Mouse (Mus musculus) embryonic facial prominence, embryonic 11.5 days (tissue): ENCODE data around the gene Acsm4. TPM values are rescaled to one million over a fixed set of nuclear protein-coding genes. Genes with fewer than 3 reads are reported as not detected.
A peak's percentile ranks its signal among the peaks of the same experiment; 100 is the strongest.
"Not testable (repeated sequence)": the region's sequence is repeated elsewhere in the genome, so short reads cannot be mapped to it uniquely, and the experiment has no call there.

Source experiments
- ATAC-seq: fragments of 200-750 bp; cut with Nextera tagmentation; replicated peaks from 2 replicates; pipeline ENCODE4 v1.8.0; 2017; ENCODE audit warnings: low read depth; ENCODE audit not compliant: insufficient number of reproducible peaks, low FRiP score, low TSS enrichment
- DNase-seq: peaks from one replicate; pipeline ENCODE4 v3.0.0-alpha.2; 2015; ENCODE audit warnings: low spot score
- H3K27ac ChIP-seq: fragments of 300-500 bp; sonication (generic); replicated peaks from 2 replicates; pipeline ENCODE4 v1.5.1; 2014; ENCODE audit warnings: mild to moderate bottlenecking, low read depth, low read length, control low read depth
- H3K27me3 ChIP-seq: fragments of 300-500 bp; sonication (generic); 2 replicates; pipeline ENCODE4 v1.6.1; 2014; ENCODE audit warnings: mild to moderate bottlenecking, low read length, moderate library complexity, mixed read lengths; ENCODE audit not compliant: control insufficient read depth, insufficient read depth
- H3K36me3 ChIP-seq: fragments of 300-500 bp; sonication (generic); replicated peaks from 2 replicates; pipeline ENCODE4 v1.6.1; 2014; ENCODE audit warnings: low read depth, mild to moderate bottlenecking, low read length, moderate library complexity, mixed read lengths; ENCODE audit not compliant: control insufficient read depth, insufficient read depth
- H3K4me1 ChIP-seq: fragments of 300-500 bp; sonication (generic); 2 replicates; pipeline ENCODE4 v1.6.1; 2014; ENCODE audit warnings: low read length, mixed read lengths; ENCODE audit not compliant: control insufficient read depth, insufficient read depth
- H3K4me2 ChIP-seq: fragments of 300-500 bp; sonication (generic); 2 replicates; pipeline ENCODE4 v1.6.1; 2014; ENCODE audit warnings: low read depth, mild to moderate bottlenecking, control low read depth, low read length, moderate library complexity
- H3K4me3 ChIP-seq: fragments of 300-500 bp; sonication (generic); 2 replicates; pipeline ENCODE4 v1.5.1; 2014; ENCODE audit warnings: low read depth, low read length, control low read depth
- H3K9ac ChIP-seq: fragments of 300-500 bp; sonication (generic); replicated peaks from 2 replicates; pipeline ENCODE4 v1.6.1; 2014; ENCODE audit warnings: mild to moderate bottlenecking, control low read depth, low read length
- H3K9me3 ChIP-seq: fragments of 300-500 bp; sonication (generic); replicated peaks from 2 replicates; pipeline ENCODE4 v1.6.1; 2016; ENCODE audit warnings: mild to moderate bottlenecking, low read length, inconsistent platforms, mixed read lengths; ENCODE audit not compliant: control insufficient read depth
- WGBS: fragments of 180-500 bp; shearing (Covaris S2); extraction: QIAGEN DNeasy Blood & Tissue Kit; methylation state at CpG from one replicate; pipeline ENCODE4 v1.1.7; 2014; 5-methylcytosine and 5-hydroxymethylcytosine counted together
- polyA plus RNA-seq: library from polyadenylated mRNA; unstranded; fragments of >200 nt; fragmentation: Nextera tagmentation; extraction: Ambion mirVana; gene quantifications from 2 replicates; pipeline ENCODE4 v1.2.1, GENCODE M21; 2014

The Acsm4 gene
- polyA plus RNA-seq, 1 experiment from 2014 or later = 4.0 TPM

- Histone ChIP-seq H3K9ac (no peak overlapping the region), H3K4me2 (no peak overlapping the region), H3K27ac (no peak overlapping the region), H3K27me3 (no peaks in the 10 kb centered on the region), H3K4me3 (no peak overlapping the region), H3K4me1 (no peaks in the 10 kb centered on the region), H3K9me3 (no peaks in the 10 kb centered on the region), H3K36me3 (no peaks in the 10 kb centered on the region)
- DNase-seq (no peak), ATAC-seq (no peak)
- 81% methylated on average over 4 of the region's 4 CpGs for WGBS
Measured at GRCm38 (mm10) chr7:119692302-119692701, 2.5 kb downstream of the Acsm4 start.

DNA sequence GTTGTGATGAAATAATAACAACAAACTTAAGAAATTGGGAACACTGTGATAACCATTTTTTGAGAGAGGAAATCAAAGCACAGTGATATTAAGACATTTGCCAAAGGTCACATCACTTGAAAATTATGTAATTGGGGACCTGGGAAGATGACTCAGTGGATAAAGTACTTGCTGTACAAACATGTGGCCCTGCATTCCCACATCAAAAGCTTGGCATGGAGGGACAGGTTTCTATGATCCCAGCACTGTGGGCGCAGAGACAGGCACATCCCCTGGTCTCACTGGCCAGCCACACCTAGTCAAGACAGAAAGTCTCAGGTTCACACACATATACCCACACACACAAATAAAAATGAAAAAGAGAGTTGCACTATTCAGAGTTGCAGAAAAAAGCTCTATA, 5.1 kb downstream of the Acsm4 start:
- Histone ChIP-seq H3K9me3 (no peaks in the 10 kb centered on the region), H3K36me3 (no peaks in the 10 kb centered on the region), H3K4me3 (no peak overlapping the region), H3K27ac (no peak overlapping the region), H3K4me2 (no peak overlapping the region), H3K27me3 (no peaks in the 10 kb centered on the region), H3K4me1 (no peaks in the 10 kb centered on the region), H3K9ac (no peak overlapping the region)
- no peak for DNase-seq
- ATAC-seq = no peak
- WGBS = 81% methylated on average over 1 of the region's 1 CpGs

DNA sequence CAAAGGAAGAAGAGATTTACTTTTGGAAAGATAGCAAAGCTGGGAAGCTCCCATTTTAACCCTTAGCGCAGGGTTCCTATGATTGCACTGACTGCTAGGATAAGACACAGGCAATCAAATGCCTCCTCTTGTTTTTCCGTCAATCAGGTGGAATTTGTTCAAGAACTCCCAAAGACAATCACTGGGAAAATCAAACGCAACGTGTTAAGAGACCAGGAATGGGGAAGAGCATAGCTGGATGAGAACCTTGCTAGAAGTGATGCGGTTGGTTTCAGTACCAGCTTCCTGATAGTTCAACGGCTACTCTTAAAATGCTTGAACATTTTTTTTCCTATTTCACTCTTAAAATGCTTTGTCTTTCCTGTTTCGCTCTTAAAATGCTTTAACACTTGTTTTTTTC, 24.3 kb downstream of the Acsm4 start:
- no peak for DNase-seq
- ATAC-seq = no peak
- Histone ChIP-seq H3K4me2 (no peak overlapping the region), H3K9me3 (no peaks in the 10 kb centered on the region), H3K4me1 (no peaks in the 10 kb centered on the region), H3K4me3 (no peak overlapping the region), H3K9ac (no peak overlapping the region), H3K27me3 (no peaks in the 10 kb centered on the region), H3K27ac (no peak overlapping the region), H3K36me3 (peaks cover 7% of the 10 kb centered on the region)
- 92% methylated on average over 7 of the region's 7 CpGs for WGBS

- ATAC-seq = peak; percentile 93
- WGBS = under 1% methylated on average over 60 of the region's 60 CpGs
- Histone ChIP-seq H3K4me2 (peak within 1 kb of the TSS; percentile 70), H3K27me3 (no peaks in the 10 kb centered on the region), H3K4me1 (no peaks in the 10 kb centered on the region), H3K9ac (peak within 1 kb of the TSS; percentile 90), H3K36me3 (peaks cover 7% of the 10 kb centered on the region), H3K9me3 (no peaks in the 10 kb centered on the region), H3K27ac (0 out of 2 replicates have a peak within 1 kb of the TSS, but pooled peaks have one; percentile 60), H3K4me3 (peak within 1 kb of the TSS; percentile 95)
- peak; percentile 96 for DNase-seq
Measured at GRCm38 (mm10) chr7:119720253-119720946, 30.6 kb downstream of the Acsm4 start, which contains the start of gene Thumpd1. Gene Thumpd1, minus strand, starts transcription at chr7:119720798.

- Histone ChIP-seq H3K4me3 (peak overlapping the region; percentile 95), H3K9me3 (no peaks in the 10 kb centered on the region), H3K4me1 (no peaks in the 10 kb centered on the region), H3K4me2 (peak overlapping the region; percentile 24), H3K27ac (no peak overlapping the region), H3K27me3 (no peaks in the 10 kb centered on the region), H3K9ac (peak overlapping the region; percentile 90), H3K36me3 (peaks cover 7% of the 10 kb centered on the region)
- peak; percentile 61 for ATAC-seq
- no peak for DNase-seq
- 20% methylated on average over 8 of the region's 8 CpGs for WGBS
Measured at GRCm38 (mm10) chr7:119720947-119721310, 31.1 kb downstream of the Acsm4 start.

DNA sequence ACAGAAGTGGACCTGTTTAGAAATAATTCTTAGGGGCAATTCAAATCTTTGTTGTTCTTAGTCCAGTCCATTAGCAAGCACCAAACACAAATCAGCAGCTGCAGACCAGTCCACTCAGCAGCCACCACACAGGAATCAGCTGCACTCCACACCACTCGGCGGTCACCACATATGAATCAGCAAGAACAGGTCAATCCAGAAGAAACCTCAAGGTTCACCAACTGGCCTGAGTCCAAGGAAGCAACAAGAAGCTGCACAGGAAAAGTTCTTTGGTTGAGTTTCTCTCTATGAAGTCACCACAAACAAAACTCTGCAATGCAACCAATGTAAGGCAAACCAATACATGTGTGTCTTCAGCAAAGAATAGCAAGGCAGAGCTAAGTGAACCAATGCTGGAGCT, 37.8 kb downstream of the Acsm4 start:
- no peaks in the 10 kb centered on the region for H3K36me3 ChIP-seq
- no peaks in the 10 kb centered on the region for H3K9me3 ChIP-seq
- ATAC-seq (no peak), DNase-seq (no peak)
- no peak overlapping the region for H3K4me2 ChIP-seq
- H3K27ac ChIP-seq = no peak overlapping the region
- no peak overlapping the region for H3K9ac ChIP-seq
- H3K4me1 ChIP-seq = no peaks in the 10 kb centered on the region
- no peak overlapping the region for H3K4me3 ChIP-seq
- no peaks in the 10 kb centered on the region for H3K27me3 ChIP-seq
- 96% methylated on average over 2 of the region's 2 CpGs for WGBS

DNA sequence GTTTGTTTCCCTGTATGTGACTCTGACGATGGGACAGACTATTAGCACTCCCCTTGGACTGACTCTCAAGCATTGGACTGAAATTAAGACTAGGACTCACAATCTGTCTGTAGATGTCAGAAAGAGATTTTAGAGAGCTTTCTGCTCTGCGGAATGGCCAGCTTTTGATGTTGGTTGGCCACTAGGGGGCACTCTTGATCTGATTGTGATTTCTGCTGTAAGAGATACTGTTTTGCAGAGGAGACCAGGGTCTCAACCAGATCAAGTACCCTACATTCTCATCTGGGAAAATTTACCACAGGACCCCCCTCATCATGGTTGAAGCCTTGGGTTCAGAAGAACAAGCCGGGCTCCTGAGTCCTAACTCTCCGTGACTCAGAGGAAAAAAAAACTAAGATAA, 41.4 kb downstream of the Acsm4 start:
- ATAC-seq, H3K27ac ChIP-seq, H3K9me3 ChIP-seq, H3K4me2 ChIP-seq, H3K9ac ChIP-seq, H3K4me1 ChIP-seq, H3K27me3 ChIP-seq, H3K4me3 ChIP-seq, H3K36me3 ChIP-seq: not testable (repeated sequence)
- peak; percentile 17 for DNase-seq
- WGBS = 79% methylated on average over 4 of the region's 4 CpGs

GRCm38 (mm10) chr7:119738877-119739276, 49.1 kb downstream of the Acsm4 start:
- Histone ChIP-seq H3K4me1 (no peaks in the 10 kb centered on the region), H3K9me3 (no peaks in the 10 kb centered on the region), H3K27ac (no peak overlapping the region), H3K36me3 (no peaks in the 10 kb centered on the region), H3K4me3 (no peak overlapping the region), H3K27me3 (no peaks in the 10 kb centered on the region), H3K4me2 (no peak overlapping the region), H3K9ac (no peak overlapping the region)
- 78% methylated on average over 2 of the region's 2 CpGs for WGBS
- ATAC-seq = no peak
- DNase-seq = no peak
